Mouse (Mus musculus): ENCODE data around the gene Cdk4.

- TF ChIP-seq CTCF (conservative IDR thresholded peaks at IDR 0.05; ENCODE audit: low read length), result no peak
- TF ChIP-seq POU5F1 (IDR thresholded peaks at IDR 0.05; ENCODE audit: borderline replicate concordance, low read length), result no peak
Observed at GRCm38 (mm10) chr10:127101151-127101550, 37.8 kb downstream of the Cdk4 start.

Data from E14TG2a.4 (cell line).